Mouse (Mus musculus): ENCODE measurements around the gene Cse1l. TPM values are rescaled to one million over a fixed set of nuclear protein-coding genes. Genes with fewer than 3 reads are reported as not detected.

Cse1l gene
- 38.7 TPM for polyA plus RNA-seq (2014; fragmentation: Illumina TruSeq; extraction: RNeasy Lipid Tissue Mini Kit (QIAGEN cat#74804); ENCODE audit: low read depth, low replicate concordance)

GRCm38 (mm10) chr2:166905711-166906522, at the start of gene Cse1l:
Cse1l (plus strand) TSS chr2:166906040.

Other genes starting within 250 kb of the Cse1l start
- 14.4 TPM for gene Prex1, start 192.2 kb upstream of the Cse1l start, polyA plus RNA-seq (2014; fragmentation: Illumina TruSeq; extraction: RNeasy Lipid Tissue Mini Kit (QIAGEN cat#74804); ENCODE audit: low read depth, low replicate concordance)
- 2.6 TPM for gene Trp53rkb, start 113.5 kb upstream of the Cse1l start, polyA plus RNA-seq (2014; fragmentation: Illumina TruSeq; extraction: RNeasy Lipid Tissue Mini Kit (QIAGEN cat#74804); ENCODE audit: low read depth, low replicate concordance)
- 20.2 TPM for gene Arfgef2, start 100.5 kb upstream of the Cse1l start, polyA plus RNA-seq (2014; fragmentation: Illumina TruSeq; extraction: RNeasy Lipid Tissue Mini Kit (QIAGEN cat#74804); ENCODE audit: low read depth, low replicate concordance)
- gene Stau1, start 90.3 kb downstream of the Cse1l start, polyA plus RNA-seq (2014; fragmentation: Illumina TruSeq; extraction: RNeasy Lipid Tissue Mini Kit (QIAGEN cat#74804); ENCODE audit: low read depth, low replicate concordance), result 72.0 TPM
- gene Ddx27, start 109.2 kb downstream of the Cse1l start, polyA plus RNA-seq (2014; fragmentation: Illumina TruSeq; extraction: RNeasy Lipid Tissue Mini Kit (QIAGEN cat#74804); ENCODE audit: low read depth, low replicate concordance), result 28.2 TPM
- 51.5 TPM for gene Znfx1, start 157.0 kb downstream of the Cse1l start, polyA plus RNA-seq (2014; fragmentation: Illumina TruSeq; extraction: RNeasy Lipid Tissue Mini Kit (QIAGEN cat#74804); ENCODE audit: low read depth, low replicate concordance)